Mouse (Mus musculus) cerebellum, postnatal 25 days (tissue): Measurements from ENCODE around the gene Trim68.
"Not testable (repeated sequence)": the region's sequence is repeated elsewhere in the genome, so short reads cannot be mapped to it uniquely, and the experiment has no call there.

Experiments used
- DNase-seq, 2 experiments: peaks; one replicate each; pipeline ENCODE4 v3.0.0; 2021; ENCODE audit warnings: mixed read lengths in 2 of 2

Trim68 gene

DNA sequence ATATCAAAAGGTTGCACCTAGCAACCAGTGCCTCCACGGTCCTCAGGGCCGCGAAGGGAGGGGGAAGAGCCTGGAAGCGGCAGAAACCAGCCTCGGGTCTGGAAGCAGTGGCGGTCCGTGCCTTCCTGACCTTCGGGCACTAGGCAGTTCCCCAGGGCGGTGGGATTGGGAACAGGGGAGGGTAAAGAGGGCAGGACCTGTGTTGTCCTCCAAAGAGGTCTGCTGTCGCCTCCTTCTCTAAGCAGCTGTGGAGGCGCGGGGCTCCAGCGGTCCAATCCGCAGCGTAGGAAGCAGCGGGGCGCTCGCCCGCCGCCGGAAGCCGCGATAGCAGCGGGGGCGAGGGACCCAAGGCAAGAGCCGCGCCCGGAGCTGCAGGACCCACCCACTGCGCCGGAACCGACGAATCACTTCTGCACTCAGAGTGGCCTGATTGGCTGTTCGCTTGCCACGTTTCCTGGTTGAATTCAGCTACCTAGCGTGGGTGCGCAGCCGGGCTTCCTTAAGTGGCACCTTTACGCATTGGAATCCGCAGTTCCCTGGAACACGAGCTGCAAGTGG is at the start of gene Trim68:
Gene Trim68 (minus strand): TSS at position 384 of the 558 bp plus-strand sequence.
- DNase-seq = peak; percentile 74 to 87

DNA sequence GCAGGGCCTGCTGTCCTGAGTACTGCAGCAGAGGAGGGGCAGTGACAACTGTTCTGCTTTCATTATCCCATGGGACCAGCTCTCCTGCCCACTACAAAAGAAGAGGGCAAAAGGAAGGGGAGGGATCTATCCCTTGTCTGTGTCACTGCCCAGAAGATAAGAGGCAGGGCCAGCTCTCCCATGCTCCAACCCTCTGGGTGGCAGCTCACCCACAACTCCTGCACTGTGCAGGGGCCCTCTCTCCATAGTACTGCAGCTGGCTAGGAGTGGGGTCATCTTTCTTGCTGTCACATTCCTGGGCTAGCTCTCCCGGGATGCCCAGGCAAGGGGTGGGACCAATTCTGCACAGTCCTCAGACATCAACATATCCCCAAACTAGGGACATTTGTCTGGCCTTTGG is 46.7 kb upstream of the Trim68 start:
- no peak for DNase-seq

GRCm38 (mm10) chr7:102727391-102727790 is 40.3 kb upstream of the Trim68 start, which contains the start of gene Olfr559:
TSS of gene Olfr559 (minus strand) at chr7:102727491.
- DNase-seq = no peak

- DNase-seq = no peak
Measured at GRCm38 (mm10) chr7:102718970-102719369, 31.8 kb upstream of the Trim68 start, which contains the start of gene Olfr33. TSS of gene Olfr33 (minus strand) at chr7:102719070.

GRCm38 (mm10) chr7:102701915-102702314 is 14.8 kb upstream of the Trim68 start, which contains the start of gene Olfr558:
TSS of gene Olfr558 (plus strand) at chr7:102702215.
- no peak for DNase-seq

- peak; percentile 29 to 54 for DNase-seq
Measured at GRCm38 (mm10) chr7:102698461-102698860, 11.3 kb upstream of the Trim68 start.

GRCm38 (mm10) chr7:102695358-102696125 is 8.4 kb upstream of the Trim68 start, which contains the start of gene Olfr557:
TSS of gene Olfr557 (plus strand) at chr7:102695910.
- DNase-seq = peak; percentile 12 to 45

GRCm38 (mm10) chr7:102681916-102682315 is 5.2 kb downstream of the Trim68 start:
- no peak for DNase-seq

DNA sequence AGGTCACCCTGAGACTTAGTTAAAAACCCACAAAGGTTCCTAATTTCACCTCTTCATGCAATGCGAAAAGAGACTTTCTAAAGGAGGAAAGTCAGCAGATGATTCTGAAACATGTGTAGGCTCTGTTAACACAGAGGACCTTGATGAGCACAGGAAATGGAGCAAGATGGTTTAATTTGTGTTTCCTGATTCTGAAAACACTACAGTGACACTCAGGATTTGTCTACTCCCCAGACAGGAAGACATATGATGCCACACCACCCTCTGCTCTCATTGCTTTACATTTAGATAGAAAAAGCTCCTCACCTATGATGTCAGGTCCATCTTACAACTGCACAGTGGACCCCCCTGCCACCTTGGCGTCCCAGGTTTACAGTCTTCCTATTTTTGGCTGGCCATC is 10.9 kb downstream of the Trim68 start:
- DNase-seq = no peak

DNA sequence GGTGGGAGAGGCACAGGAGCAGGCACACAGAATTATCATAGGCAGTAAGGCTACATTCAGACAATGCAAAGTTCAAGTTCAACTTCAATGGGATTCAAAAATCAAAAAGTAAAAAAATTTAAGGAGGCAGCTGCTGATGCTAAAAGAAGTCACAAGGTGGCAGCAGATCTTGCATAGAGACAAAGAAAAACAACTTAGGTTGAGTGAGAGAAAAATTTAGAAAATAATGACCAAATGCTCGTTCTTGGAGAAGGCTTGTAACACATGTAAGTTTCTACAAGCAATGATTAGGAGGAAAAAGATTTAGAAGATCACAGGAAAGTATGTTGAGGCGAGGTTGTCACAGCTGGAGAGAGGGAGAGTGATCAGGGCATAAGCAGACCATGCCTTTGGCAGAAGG is 21.7 kb downstream of the Trim68 start:
- DNase-seq = no peak

- no peak for DNase-seq
Measured at GRCm38 (mm10) chr7:102664599-102664998, 22.5 kb downstream of the Trim68 start, which contains the start of gene Olfr556. TSS of gene Olfr556 (plus strand) at chr7:102664899.

- no peak for DNase-seq
Measured at GRCm38 (mm10) chr7:102658523-102658922, 28.6 kb downstream of the Trim68 start, which contains the start of gene Olfr555. TSS of gene Olfr555 (plus strand) at chr7:102658823.

DNA sequence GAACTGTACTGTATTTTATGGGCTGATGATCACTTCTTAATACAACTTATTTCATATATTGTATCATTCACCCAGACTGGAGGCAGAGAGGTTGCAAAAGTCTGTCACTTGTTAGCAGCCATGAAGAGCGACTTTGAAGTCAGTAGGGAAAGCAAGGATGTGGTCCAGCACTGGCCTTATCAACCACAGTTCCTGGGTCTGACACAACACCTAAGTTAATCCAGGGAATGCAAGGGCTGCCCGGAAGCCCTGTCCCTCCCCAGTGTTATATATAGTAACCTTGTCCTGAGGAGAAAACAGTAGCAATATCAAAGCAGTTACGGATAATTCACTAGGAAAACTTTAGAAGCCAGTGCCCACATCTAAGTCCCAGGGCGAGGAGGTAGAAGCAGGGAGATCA is 42.2 kb downstream of the Trim68 start:
- DNase-seq = not testable (repeated sequence)

GRCm38 (mm10) chr7:102638132-102638531 is 49.0 kb downstream of the Trim68 start, which contains the start of gene Olfr554:
TSS of gene Olfr554 (plus strand) at chr7:102638432.
- no peak for DNase-seq

DNA sequence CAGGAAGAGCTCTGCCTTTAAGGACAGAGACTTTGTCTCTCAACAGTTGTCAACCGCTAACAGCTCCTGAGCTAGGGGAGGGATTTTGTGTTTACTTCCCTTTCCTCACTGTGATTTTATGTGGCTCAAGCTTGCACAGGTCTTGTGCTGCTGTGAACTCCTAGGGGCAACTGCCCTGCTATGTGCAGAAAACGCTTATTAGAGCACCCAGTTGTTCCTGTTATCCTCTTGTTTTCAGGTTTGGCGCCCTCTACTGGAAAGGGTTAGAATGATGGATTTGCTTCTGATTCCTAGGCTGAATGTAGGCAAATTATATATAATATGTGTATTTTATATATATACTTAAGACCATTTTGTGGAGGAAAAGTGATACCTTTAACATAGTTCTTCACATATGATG is 50.5 kb downstream of the Trim68 start:
- peak in 1 of 2 experiments; percentile 51 for DNase-seq
